Mouse (Mus musculus): ENCODE measurements around the gene Adcy2. TPM values are rescaled to one million over a fixed set of nuclear protein-coding genes. Genes with fewer than 3 reads are reported as not detected.

The Adcy2 gene
- total RNA-seq, 2 experiments from 2014 or later, result not detected

DNA sequence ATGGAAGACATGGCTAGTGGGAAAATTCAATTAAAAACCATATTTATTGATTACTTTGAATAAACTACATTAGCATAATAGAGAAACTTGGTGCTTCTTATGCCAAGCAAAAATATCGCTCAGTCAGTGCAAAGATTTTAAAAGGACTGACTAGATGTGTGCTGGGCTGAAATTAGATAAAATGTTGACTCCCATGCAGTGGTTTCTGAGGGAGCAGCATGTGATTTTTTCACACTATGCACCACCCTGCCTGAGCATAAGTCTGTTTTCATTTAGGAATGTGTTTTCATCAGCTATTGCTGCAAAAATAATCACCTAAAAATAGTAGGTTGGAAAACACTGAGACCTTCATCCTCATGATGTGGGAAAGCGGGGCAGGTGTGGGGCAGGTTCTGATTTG, 250.0 kb downstream of the Adcy2 start:
- no peak for ATAC-seq (replicated peaks; ENCODE audit: low FRiP score, low TSS enrichment, poor library complexity, severe bottlenecking)

DNA sequence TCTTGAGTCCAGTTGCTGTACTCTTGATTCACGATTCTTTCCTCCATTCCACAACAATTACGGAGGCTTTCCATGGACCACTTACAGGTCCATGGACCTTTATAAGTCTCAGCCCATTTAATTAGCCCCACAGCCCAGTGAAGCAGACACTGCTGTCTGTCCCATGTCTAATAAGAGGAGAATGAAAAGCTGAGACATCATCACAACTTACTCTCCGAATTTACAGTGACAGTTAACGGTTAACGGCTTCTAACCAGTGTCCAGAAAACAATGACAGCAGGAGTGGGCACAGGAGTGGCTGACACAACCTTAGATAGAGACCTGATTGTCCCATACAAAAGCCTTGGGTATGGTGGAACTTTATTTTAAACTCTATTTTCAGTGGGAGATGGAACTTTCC, 253.9 kb downstream of the Adcy2 start:
- no peak for ATAC-seq (replicated peaks; ENCODE audit: low FRiP score, low TSS enrichment, poor library complexity, severe bottlenecking)

DNA sequence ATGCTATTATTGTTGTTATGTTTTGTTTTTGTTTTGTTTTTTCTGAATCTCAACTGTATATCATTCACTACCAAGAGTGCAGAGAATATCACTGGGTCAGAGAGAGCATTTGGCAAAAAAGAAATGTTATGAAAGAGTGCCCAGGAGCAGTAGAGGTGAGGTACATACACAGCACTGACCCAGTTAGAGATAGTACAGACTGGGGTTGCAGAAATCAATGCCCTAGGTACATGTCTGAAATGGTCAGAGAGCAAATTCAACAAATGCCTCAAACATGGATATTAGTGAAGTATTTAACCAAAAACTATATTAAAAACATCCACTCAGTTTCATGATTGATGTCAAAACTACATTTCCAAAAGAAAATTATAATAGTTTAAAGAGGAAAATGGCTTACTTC, 286.7 kb downstream of the Adcy2 start:
- no peak for ATAC-seq (replicated peaks; ENCODE audit: low FRiP score, low TSS enrichment, poor library complexity, severe bottlenecking)

DNA sequence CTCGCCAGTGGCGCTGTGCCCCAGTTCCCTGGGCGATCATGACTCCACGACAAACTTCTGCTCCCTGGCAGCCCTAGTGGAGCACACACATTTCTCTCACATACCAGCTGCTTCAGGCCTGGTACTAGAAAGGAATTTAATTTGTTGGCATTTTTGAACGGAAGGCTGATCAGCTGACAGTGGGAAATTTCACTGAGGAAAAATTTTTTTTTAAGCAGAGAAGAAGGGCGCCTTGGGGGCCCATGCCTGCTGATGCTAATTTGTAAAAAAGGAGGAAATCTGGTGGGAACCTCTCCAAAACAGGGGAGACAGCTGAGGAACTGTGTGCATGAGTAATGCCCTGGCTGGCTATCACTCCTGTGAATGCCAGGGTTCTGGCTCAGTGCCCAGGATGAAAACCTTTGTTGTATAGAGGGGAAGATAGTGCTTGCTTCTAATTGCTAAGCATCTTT, 292.0 kb downstream of the Adcy2 start:
- ATAC-seq (replicated peaks; ENCODE audit: low FRiP score, low TSS enrichment, poor library complexity, severe bottlenecking), result no peak

DNA sequence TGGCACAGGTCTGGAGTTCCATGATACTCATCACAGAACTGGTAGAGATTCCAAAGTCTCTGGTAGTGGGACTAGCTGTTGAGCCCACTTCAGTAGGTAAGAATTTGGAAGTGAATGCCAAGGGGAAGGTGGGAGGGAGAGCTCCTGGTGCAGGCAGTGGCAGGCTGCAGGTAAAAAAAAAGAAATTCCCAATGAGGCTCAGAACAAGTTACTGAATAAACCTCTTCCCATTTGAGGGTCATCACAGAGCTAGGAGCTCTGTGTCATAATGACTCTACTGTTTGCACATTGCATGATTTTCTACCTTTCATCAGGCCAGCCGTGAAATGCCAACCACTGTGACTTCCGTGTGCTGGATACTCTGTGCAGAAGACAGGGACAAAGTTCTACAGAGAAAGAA, 314.4 kb downstream of the Adcy2 start:
- ATAC-seq (replicated peaks; ENCODE audit: low FRiP score, low TSS enrichment, poor library complexity, severe bottlenecking), result no peak

DNA sequence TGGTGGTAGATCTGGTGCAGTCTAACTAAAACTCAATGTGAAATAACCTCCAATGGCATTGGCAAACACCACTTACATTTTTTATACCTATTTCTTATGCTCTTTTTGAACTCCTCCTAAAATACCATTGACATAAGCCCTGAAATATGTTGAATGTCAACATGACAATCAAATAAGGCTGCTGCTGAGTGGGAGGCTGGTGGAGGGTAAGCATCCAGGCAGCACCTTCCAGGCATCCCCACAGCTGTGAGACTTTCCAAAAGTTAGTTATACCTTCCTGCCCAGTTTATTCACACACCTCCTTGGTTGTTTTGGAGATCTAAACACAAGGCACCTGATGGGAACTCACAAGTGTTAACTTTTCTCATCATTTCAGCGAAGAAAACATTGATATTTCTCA, 318.9 kb downstream of the Adcy2 start:
- no peak for ATAC-seq (replicated peaks; ENCODE audit: low FRiP score, low TSS enrichment, poor library complexity, severe bottlenecking)

DNA sequence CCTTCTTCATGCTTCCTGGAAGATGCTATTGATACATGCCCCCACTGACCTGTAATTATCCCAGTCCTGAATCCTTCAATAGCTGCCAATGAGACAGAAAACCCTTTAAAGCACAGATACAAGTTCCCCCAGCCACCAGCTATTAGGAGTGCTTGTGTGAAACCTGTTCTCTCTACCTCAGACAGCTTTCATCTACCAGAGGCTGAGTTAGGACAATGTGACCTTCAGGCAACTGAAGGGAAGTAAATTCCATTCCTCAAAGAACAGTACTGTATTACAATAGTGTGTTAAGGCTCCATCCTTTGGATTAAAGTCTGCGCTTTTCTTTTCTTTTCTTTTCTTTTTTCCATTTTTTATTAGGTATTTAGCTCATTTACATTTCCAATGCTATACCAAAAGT, 356.6 kb downstream of the Adcy2 start:
- no peak for ATAC-seq (replicated peaks; ENCODE audit: low FRiP score, low TSS enrichment, poor library complexity, severe bottlenecking)

DNA sequence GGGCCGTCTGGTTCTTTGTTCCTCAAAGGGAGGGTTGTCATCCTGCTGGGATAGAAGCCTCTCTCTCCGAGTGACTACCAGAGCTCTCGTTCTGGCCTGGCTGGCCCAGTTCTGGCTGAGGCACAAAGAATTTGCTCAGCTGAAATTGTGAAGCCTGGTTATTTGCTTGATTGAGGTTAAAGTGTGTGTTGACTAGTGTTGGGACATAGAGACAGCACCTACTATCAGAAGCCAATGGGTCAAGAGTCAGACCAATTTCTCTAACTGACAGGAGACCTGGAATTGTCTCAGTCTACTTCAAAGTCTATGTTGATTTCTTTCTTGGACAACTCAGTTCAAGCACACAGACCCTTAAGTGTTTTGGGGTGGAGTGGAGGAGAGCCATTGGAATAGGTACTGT, 372.3 kb downstream of the Adcy2 start:
- ATAC-seq (replicated peaks; ENCODE audit: low FRiP score, low TSS enrichment, poor library complexity, severe bottlenecking), result no peak

DNA sequence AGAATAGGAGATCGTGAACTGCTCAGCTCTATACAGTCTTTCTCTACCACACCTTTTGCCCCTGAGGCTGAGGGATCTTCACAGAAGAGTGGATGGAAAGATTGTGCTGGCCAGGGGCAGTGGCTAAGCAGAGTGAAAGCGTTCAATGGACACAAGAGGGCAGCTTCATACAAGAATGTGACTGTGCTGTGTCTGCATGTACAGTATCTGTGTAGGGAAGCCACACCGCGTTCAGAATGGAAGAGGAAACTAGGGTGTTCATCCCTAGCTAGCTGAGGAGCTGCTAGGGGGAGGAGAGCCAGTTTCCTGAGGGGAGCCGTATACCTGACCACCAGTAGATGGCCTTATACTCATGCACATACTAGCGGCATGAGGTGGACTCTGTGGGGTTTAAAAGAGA, 376.5 kb downstream of the Adcy2 start:
- ATAC-seq (replicated peaks; ENCODE audit: low FRiP score, low TSS enrichment, poor library complexity, severe bottlenecking), result no peak

DNA sequence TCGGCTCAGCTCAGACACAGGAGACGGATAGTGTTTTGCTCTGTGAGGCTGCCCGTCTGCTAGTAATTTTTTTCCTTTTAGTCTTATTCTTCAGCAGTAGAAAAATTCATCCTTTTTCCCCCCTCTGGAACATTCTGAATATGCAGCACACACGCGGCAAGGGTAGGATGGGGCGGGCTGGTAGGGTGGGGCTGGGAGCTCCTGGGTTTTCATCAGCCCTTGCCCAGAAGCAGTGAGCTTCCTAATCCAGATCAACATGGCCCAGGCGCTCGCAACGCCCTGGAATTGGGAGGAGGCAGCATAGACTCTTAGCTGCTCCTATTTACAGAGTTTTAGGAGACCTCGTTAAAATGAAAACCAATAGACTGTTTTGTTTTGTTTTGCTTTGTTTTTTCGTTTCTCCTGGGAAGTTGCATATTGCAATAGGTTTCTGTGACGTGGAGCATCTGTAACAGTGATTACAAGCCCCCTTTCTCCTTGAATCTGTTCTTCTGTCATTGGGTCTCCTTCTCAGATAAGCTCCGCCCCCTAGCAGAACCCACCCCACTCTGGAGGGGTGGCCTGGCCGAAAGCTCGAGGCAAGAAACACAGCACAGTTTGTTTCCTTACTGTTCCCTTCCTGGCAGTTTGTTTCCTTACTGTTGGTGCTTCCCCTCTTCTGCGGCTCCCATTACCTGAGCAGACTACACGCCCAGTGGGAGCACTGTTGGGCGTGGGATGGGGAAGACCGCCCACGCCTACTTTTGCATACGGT, 391.5 kb downstream of the Adcy2 start:
- ATAC-seq (replicated peaks; ENCODE audit: low FRiP score, low TSS enrichment, poor library complexity, severe bottlenecking), result no peak

DNA sequence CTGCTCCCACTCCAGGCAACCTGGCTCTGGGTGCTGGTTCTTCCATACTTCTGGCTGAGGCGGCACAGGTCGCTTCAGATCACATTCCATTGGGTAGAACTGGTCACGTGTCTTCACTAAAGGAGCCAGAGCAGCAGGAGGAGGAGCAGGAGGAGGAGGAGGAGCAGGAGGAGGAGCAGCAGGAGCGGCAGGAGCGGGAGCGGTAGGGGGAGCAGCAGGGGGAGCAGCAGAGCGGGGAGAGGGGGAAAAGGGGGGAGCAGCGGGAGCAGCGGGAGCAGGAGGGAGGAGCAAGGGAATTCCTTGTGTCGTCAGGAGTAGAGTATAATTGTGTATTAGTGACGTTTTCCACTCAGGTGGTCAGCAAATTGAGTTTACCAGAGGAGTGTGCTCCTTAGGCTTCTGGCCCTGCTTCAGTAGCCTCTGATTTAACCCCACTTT, 393.6 kb downstream of the Adcy2 start:
- ATAC-seq (replicated peaks; ENCODE audit: low FRiP score, low TSS enrichment, poor library complexity, severe bottlenecking), result peak; percentile 82

DNA sequence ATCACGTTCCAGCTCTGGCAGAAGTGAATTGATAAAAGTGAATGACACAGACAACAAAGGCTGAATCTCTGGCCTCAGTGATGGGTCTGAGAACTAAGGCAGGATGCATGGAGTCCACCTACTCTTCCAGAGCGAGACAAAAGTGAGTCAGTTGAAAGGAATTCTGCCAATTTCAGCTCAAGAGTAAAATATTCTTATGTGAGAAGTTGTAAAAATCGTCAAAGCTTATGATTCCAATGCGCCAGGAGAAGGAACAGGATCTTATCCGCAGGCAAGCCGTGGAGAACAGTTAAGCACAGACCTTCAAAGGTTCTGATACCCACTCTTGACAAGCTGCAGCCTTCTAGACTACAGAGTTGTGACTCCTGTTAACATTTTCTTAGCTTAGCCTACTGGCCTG, 396.3 kb downstream of the Adcy2 start:
- ATAC-seq (replicated peaks; ENCODE audit: low FRiP score, low TSS enrichment, poor library complexity, severe bottlenecking), result no peak

DNA sequence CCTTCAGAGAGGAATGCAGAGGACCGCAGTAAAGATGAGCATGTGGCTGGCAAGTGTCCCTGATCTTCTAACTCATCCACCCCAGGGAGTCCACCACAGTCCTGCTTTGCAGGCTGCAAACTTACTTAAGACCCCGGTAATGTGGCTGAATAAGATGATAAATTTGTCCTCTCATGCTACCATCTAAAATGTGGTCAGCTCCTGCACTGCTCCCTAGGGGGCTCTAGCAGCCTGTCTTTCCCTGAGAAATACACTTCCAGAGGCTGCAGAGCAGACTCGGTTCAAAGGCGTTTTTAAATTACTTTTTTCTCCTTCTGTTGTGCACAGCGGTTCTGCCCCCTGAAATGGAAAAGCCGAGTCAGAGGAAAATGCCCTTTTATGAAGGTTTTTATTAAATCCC, 398.2 kb downstream of the Adcy2 start:
- no peak for ATAC-seq (replicated peaks; ENCODE audit: low FRiP score, low TSS enrichment, poor library complexity, severe bottlenecking)

DNA sequence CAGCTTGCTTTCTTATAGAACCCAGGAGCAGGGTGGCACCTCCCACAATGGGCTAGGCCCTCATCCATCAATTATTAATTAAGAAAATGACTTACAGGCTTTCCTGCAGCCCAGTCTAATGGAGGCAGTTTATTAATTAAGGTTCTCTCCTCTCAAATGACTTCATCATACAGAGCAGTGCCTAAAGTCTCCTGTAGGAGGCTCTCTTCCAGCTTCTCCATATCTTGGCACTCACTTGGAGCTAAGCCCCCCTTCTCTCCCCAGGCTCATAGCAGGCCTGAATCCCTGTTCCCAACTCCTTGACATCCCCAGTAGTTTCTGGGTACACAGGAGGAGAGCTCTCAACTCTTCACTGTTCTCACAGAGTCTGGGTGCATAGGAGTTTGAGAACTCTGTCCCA, 400.4 kb downstream of the Adcy2 start:
- no peak for ATAC-seq (replicated peaks; ENCODE audit: low FRiP score, low TSS enrichment, poor library complexity, severe bottlenecking)

DNA sequence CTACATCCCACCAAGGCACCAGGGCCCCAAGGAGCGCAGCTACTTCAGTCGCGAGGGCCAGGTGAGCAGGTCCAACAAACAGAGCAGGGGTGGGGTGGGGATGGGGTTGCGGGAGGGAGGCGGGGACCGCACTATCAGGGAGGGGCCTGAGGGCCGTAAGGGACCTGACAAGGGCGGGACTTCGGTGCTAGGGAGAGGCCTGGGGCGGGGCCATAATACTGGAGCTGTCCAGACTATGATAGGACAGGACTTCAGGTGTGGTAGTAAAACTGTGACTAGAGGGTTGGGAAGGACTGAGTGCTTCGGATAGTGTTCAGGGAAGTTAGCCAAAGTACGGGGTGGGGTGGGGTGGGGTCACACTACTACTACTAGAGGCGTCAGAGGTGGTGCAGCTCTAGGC, 401.7 kb downstream of the Adcy2 start:
- peak; percentile 81 for ATAC-seq (replicated peaks; ENCODE audit: low FRiP score, low TSS enrichment, poor library complexity, severe bottlenecking)

DNA sequence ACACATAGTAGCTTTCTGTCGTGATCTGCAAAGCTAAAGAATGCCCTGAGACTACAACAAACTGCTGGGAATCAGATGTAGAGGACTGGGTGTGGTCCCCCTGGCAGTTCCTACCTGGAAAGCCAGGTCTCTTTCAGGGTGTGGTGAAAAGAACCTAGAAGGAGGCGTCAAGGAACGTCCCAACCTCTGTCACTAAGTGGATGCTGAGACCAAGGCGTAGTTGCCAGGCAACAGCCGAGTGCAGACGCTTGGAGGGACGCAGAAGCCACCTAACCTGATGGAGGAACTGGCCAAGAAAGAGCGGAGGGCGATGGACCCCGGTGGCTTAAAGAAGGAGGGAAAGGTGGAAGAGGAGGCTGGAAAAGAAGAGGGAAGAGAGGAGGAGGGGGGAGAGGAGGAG, 402.1 kb downstream of the Adcy2 start, which contains the start of gene 1700001L19Rik:
Gene 1700001L19Rik, plus strand, starts transcription at position 223 of the 400 bp plus-strand sequence.
- ATAC-seq (replicated peaks; ENCODE audit: low FRiP score, low TSS enrichment, poor library complexity, severe bottlenecking), result no peak

DNA sequence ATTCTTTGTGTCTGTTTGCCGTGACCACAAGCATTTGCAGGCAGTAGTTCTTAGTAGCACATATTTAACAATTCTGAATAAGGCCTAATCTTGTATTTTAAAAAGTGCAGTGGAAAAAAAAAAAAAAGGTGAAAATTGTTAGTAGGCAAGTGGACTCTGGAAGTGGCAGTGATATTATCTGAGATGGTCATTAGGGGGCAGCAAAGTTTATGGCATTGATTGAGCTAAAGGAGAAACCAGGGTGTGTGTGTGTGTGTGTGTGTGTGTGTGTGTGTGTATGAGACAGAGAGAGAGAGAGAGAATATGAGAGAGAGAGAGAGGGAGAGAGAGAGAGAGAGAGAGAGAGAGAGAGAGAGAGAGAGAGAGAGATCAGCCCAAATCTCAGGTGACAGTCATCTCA, 405.5 kb downstream of the Adcy2 start:
- ATAC-seq (replicated peaks; ENCODE audit: low FRiP score, low TSS enrichment, poor library complexity, severe bottlenecking), result no peak

DNA sequence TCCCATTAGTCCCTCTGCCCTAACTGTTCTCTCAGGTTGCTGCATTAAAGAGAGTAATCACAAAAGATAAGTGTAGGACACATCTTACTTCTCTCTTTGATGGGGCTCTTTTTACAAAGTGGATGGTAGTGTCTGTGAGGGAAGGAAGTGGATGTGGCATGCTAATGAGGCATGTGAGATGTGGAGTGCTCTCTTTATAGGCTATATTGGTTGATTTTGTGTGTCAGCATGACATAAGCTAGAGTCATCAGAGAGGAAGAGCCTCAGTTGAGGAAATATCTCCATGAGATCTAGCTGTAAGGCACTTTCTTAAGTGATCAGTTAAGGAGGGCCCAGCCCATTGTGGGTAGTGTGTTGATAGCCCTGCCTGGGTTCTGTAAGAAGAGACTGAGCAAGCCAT, 411.0 kb downstream of the Adcy2 start:
- no peak for ATAC-seq (replicated peaks; ENCODE audit: low FRiP score, low TSS enrichment, poor library complexity, severe bottlenecking)

DNA sequence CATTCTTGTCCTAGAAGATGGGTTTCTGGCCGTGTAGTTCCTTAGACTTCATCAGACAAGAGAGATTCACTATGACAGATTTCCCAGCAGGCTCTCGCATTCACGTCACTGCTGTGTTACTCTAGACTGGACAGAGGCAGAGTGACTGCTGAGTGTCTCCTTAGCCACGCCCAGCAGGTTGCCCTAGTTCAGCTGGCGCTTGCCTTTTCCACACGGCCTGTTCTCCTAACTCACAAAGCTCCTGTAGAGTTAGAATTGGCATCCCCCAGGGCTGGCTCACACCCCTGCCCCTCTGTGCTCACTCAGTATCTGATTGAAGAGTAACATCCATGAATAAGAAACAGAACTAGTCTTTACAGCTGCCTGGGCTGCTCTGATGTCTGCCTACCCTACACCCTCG, 413.9 kb downstream of the Adcy2 start:
- no peak for ATAC-seq (replicated peaks; ENCODE audit: low FRiP score, low TSS enrichment, poor library complexity, severe bottlenecking)

DNA sequence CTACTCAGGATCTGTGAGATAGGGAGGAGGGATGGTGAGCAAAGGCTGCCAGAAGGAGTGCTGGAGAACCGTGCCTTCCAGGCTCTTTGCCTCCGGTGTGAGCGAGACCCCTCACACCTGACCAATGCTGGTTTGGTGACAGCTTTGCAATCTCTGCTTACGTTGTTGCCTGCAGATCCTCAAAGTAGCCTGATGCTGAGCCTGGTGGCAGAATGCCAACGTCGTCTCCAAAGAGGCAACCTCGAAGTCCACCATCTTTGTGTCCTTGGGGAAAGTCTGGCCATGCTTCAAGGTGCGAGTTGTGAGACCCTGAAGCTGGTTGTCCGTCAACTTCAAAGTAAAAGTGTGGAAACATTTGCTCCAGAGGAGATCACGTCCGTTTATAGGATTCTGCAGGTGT, 415.4 kb downstream of the Adcy2 start:
- ATAC-seq (replicated peaks; ENCODE audit: low FRiP score, low TSS enrichment, poor library complexity, severe bottlenecking), result no peak

DNA sequence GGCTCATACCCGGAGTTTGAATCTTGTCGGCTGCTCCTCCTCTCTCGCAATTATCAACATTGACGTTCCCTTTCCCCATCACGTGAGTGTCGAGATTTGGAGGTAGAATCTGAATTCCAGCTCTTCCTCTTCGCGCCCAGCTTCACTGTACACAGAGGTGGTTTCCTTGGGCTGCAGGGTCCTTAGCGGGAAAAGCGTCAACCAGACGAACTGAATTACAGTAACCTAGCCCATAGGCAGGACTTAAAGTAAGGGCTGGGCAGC, 416.9 kb downstream of the Adcy2 start:
- peak; percentile 26 for ATAC-seq (replicated peaks; ENCODE audit: low FRiP score, low TSS enrichment, poor library complexity, severe bottlenecking)
